Mouse (Mus musculus) brain, embryonic 14.5 days (tissue): ENCODE data around the gene Tenm4. TPM values are rescaled to one million over a fixed set of nuclear protein-coding genes. Genes with fewer than 3 reads are reported as not detected.

ENCODE experiments used
- DNase-seq: peaks from one replicate; pipeline ENCODE4 v3.0.0-alpha.2; 2011; ENCODE audit warnings: low read depth
- CTCF ChIP-seq: fragments of 200-500 bp; IDR thresholded peaks from 2 replicates; pipeline ENCODE4 v1.5.1; 2012; ENCODE audit warnings: inconsistent platforms, mild to moderate bottlenecking, moderate library complexity, borderline replicate concordance; ENCODE audit not compliant: insufficient read depth, insufficient read length; ENCODE audit errors: extremely low read depth
- POLR2A ChIP-seq: fragments of 200-500 bp; IDR thresholded peaks from 2 replicates; pipeline ENCODE4 v1.6.1; 2012; ENCODE audit warnings: mild to moderate bottlenecking, inconsistent platforms, borderline replicate concordance; ENCODE audit not compliant: poor library complexity, insufficient read depth, insufficient read length, severe bottlenecking; ENCODE audit errors: extremely low read depth
- polyA plus RNA-seq: library from polyadenylated mRNA; depleted of rRNA; stranded (reverse); fragments of >200 nt; gene quantifications from 2 replicates; pipeline ENCODE4 v1.2.3, GENCODE M21; 2012

Tenm4 gene
- polyA plus RNA-seq, 1 experiment: 31.2 TPM

- no peak for TF ChIP-seq CTCF
- TF ChIP-seq POLR2A: no peak
- DNase-seq: peak; percentile 81
Observed at GRCm38 (mm10) chr7:96400411-96400810, 229.4 kb downstream of the Tenm4 start.

- DNase-seq: no peak
- TF ChIP-seq CTCF (no peak), POLR2A (no peak)
Observed at GRCm38 (mm10) chr7:96406630-96407214, 235.7 kb downstream of the Tenm4 start.

- no peak for TF ChIP-seq CTCF
- TF ChIP-seq POLR2A: no peak
- DNase-seq: peak; percentile 43
Observed at GRCm38 (mm10) chr7:96408161-96408889, 237.3 kb downstream of the Tenm4 start.

GRCm38 (mm10) chr7:96409323-96409880 is 238.4 kb downstream of the Tenm4 start:
- peak; percentile 50 for DNase-seq
- no peak for TF ChIP-seq POLR2A
- no peak for TF ChIP-seq CTCF

GRCm38 (mm10) chr7:96413822-96414221 is 242.8 kb downstream of the Tenm4 start:
- DNase-seq: peak; percentile 76
- no peak for TF ChIP-seq CTCF
- no peak for TF ChIP-seq POLR2A

GRCm38 (mm10) chr7:96414290-96415055 is 243.4 kb downstream of the Tenm4 start:
- peak; percentile 71 for DNase-seq
- TF ChIP-seq POLR2A (no peak), CTCF (no peak)

GRCm38 (mm10) chr7:96417251-96418004 is 246.4 kb downstream of the Tenm4 start:
- TF ChIP-seq CTCF: no peak
- no peak for TF ChIP-seq POLR2A
- DNase-seq: peak; percentile 90

- no peak for DNase-seq
- TF ChIP-seq POLR2A (no peak), CTCF (no peak)
Observed at GRCm38 (mm10) chr7:96418146-96418545, 247.1 kb downstream of the Tenm4 start.

- DNase-seq: no peak
- no peak for TF ChIP-seq POLR2A
- no peak for TF ChIP-seq CTCF
Observed at GRCm38 (mm10) chr7:96420045-96420444, 249.0 kb downstream of the Tenm4 start.

- TF ChIP-seq CTCF (no peak), POLR2A (no peak)
- no peak for DNase-seq
Observed at GRCm38 (mm10) chr7:96420926-96421605, 250.0 kb downstream of the Tenm4 start.
